Mouse (Mus musculus) brain, embryonic 14.5 days (tissue): ENCODE measurements around the gene Olfr467.
"Not testable (repeated sequence)": the region's sequence is repeated elsewhere in the genome, so short reads cannot be mapped to it uniquely, and the experiment has no call there.

ENCODE experiments used
- CTCF ChIP-seq: fragments of 200-500 bp; IDR thresholded peaks from 2 replicates; pipeline ENCODE4 v1.5.1; 2012; ENCODE audit warnings: inconsistent platforms, mild to moderate bottlenecking, moderate library complexity, borderline replicate concordance; ENCODE audit not compliant: insufficient read depth, insufficient read length; ENCODE audit errors: extremely low read depth
- POLR2A ChIP-seq: fragments of 200-500 bp; IDR thresholded peaks from 2 replicates; pipeline ENCODE4 v1.6.1; 2012; ENCODE audit warnings: mild to moderate bottlenecking, inconsistent platforms, borderline replicate concordance; ENCODE audit not compliant: poor library complexity, insufficient read depth, insufficient read length, severe bottlenecking; ENCODE audit errors: extremely low read depth

DNA sequence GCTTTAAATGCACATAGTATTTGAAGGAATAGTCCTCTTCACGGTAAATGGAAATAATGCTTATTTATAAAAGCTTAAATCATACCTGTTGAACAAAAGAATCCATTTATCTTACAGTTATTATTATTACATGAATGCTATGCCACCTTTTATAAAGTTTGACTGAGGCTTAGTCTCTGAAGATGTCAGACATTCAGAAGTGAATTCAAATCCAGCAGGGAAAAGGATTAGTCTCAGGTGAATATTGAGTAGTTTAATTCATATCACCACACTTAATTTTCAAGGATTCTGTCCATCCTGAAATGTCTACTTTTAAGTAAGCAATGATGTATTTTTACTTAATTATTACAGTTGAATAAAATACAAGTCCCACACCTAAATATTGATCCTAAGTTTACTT is 35.3 kb downstream of the Olfr467 start, which contains the start of gene Olfr470:
- TF ChIP-seq CTCF, POLR2A: not testable (repeated sequence)
